Mouse (Mus musculus): ENCODE measurements around the gene Olfr307. TPM values are rescaled to one million over a fixed set of nuclear protein-coding genes. Genes with fewer than 3 reads are reported as not detected.
"Not testable (repeated sequence)": the region's sequence is repeated elsewhere in the genome, so short reads cannot be mapped to it uniquely, and the experiment has no call there.

Olfr307 gene
- not detected in 2 replicates for polyA plus RNA-seq (2014; fragmentation: Nextera tagmentation; extraction: Ambion mirVana)

- WGBS = 81% methylated on average over 1 of the region's 1 CpGs
Observed at GRCm38 (mm10) chr7:86337486-86337885, at the start of gene Olfr307. Gene Olfr307, minus strand, starts transcription at chr7:86337586.

GRCm38 (mm10) chr7:86386558-86386957 is 49.2 kb upstream of the Olfr307 start, which contains the start of gene Olfr304:
Gene Olfr304, minus strand, starts transcription at chr7:86386658.
- DNase-seq (ENCODE audit: low spot score) (no peak), ATAC-seq (replicated peaks; ENCODE audit: low FRiP score, low TSS enrichment, low read depth) (no peak)
- no peaks in the 10 kb centered on the region for H3K9me3 ChIP-seq (ENCODE audit: control insufficient read depth, low read length)
- no peak within 1 kb of the TSS for H3K4me3 ChIP-seq (ENCODE audit: low read depth, low read length)
- no peak within 1 kb of the TSS for H3K27ac ChIP-seq (ENCODE audit: low read depth)
- WGBS = 64% methylated on average over 1 of the region's 1 CpGs
- no peak within 1 kb of the TSS for H3K9ac ChIP-seq (ENCODE audit: low read length)
- H3K4me1 ChIP-seq (replicated peaks; ENCODE audit: control insufficient read depth, insufficient read depth, low read length) = no peaks in the 10 kb centered on the region
- H3K36me3 ChIP-seq (ENCODE audit: control insufficient read depth, insufficient read depth, low read length) = no peaks in the 10 kb centered on the region
- H3K27me3 ChIP-seq (replicated peaks; ENCODE audit: control insufficient read depth, insufficient read depth, low read length) = no peaks in the 10 kb centered on the region
- H3K4me2 ChIP-seq (ENCODE audit: low read length) = no peak within 1 kb of the TSS

More at GRCm38 (mm10) chr7:86337486-86337885, at the start of gene Olfr307:
- Histone ChIP-seq H3K4me2 (ENCODE audit: low read length) (no peak within 1 kb of the TSS), H3K9ac (ENCODE audit: low read length) (no peak within 1 kb of the TSS), H3K27me3 (replicated peaks; ENCODE audit: control insufficient read depth, insufficient read depth, low read length) (no peaks in the 10 kb centered on the region), H3K9me3 (ENCODE audit: control insufficient read depth, low read length) (no peaks in the 10 kb centered on the region), H3K4me3 (ENCODE audit: low read depth, low read length) (no peak within 1 kb of the TSS), H3K36me3 (ENCODE audit: control insufficient read depth, insufficient read depth, low read length) (no peaks in the 10 kb centered on the region), H3K27ac (ENCODE audit: low read depth) (no peak within 1 kb of the TSS), H3K4me1 (replicated peaks; ENCODE audit: control insufficient read depth, insufficient read depth, low read length) (no peaks in the 10 kb centered on the region)
- DNase-seq (ENCODE audit: low spot score) (no peak), ATAC-seq (replicated peaks; ENCODE audit: low FRiP score, low TSS enrichment, low read depth) (no peak)

- no peak overlapping the region for H3K27ac ChIP-seq (ENCODE audit: low read depth)
- no peak for DNase-seq (ENCODE audit: low spot score)
- H3K27me3 ChIP-seq (replicated peaks; ENCODE audit: control insufficient read depth, insufficient read depth, low read length) = no peaks in the 10 kb centered on the region
- no peak overlapping the region for H3K4me2 ChIP-seq (ENCODE audit: low read length)
- no peak for ATAC-seq (replicated peaks; ENCODE audit: low FRiP score, low TSS enrichment, low read depth)
- no peak overlapping the region for H3K9ac ChIP-seq (ENCODE audit: low read length)
- WGBS = 73% methylated on average over 3 of the region's 3 CpGs
- H3K9me3 ChIP-seq (ENCODE audit: control insufficient read depth, low read length) = no peaks in the 10 kb centered on the region
- no peaks in the 10 kb centered on the region for H3K36me3 ChIP-seq (ENCODE audit: control insufficient read depth, insufficient read depth, low read length)
- no peaks in the 10 kb centered on the region for H3K4me1 ChIP-seq (replicated peaks; ENCODE audit: control insufficient read depth, insufficient read depth, low read length)
- no peak overlapping the region for H3K4me3 ChIP-seq (ENCODE audit: low read depth, low read length)
Observed at GRCm38 (mm10) chr7:86385769-86386168, 48.4 kb upstream of the Olfr307 start.

GRCm38 (mm10) chr7:86366828-86367227 is 29.4 kb upstream of the Olfr307 start, which contains the start of gene Olfr305:
Gene Olfr305, minus strand, starts transcription at chr7:86366928.
- Histone ChIP-seq H3K27ac (ENCODE audit: low read depth) (no peak within 1 kb of the TSS), H3K4me2 (ENCODE audit: low read length) (no peak within 1 kb of the TSS), H3K4me1 (replicated peaks; ENCODE audit: control insufficient read depth, insufficient read depth, low read length) (no peaks in the 10 kb centered on the region), H3K9me3 (ENCODE audit: control insufficient read depth, low read length) (no peaks in the 10 kb centered on the region), H3K4me3 (ENCODE audit: low read depth, low read length) (no peak within 1 kb of the TSS), H3K9ac (ENCODE audit: low read length) (no peak within 1 kb of the TSS), H3K36me3 (ENCODE audit: control insufficient read depth, insufficient read depth, low read length) (no peaks in the 10 kb centered on the region), H3K27me3 (replicated peaks; ENCODE audit: control insufficient read depth, insufficient read depth, low read length) (no peaks in the 10 kb centered on the region)
- ATAC-seq (replicated peaks; ENCODE audit: low FRiP score, low TSS enrichment, low read depth) = no peak
- WGBS = 84% methylated on average over 1 of the region's 1 CpGs
- no peak for DNase-seq (ENCODE audit: low spot score)

GRCm38 (mm10) chr7:86346296-86346695 is 8.9 kb upstream of the Olfr307 start:
- not testable (repeated sequence) for H3K36me3 ChIP-seq (ENCODE audit: control insufficient read depth, insufficient read depth, low read length); H3K4me3 ChIP-seq (ENCODE audit: low read depth, low read length); H3K9me3 ChIP-seq (ENCODE audit: control insufficient read depth, low read length); DNase-seq (ENCODE audit: low spot score); ATAC-seq (replicated peaks; ENCODE audit: low FRiP score, low TSS enrichment, low read depth); H3K4me1 ChIP-seq (replicated peaks; ENCODE audit: control insufficient read depth, insufficient read depth, low read length); H3K27ac ChIP-seq (ENCODE audit: low read depth); H3K4me2 ChIP-seq (ENCODE audit: low read length); H3K27me3 ChIP-seq (replicated peaks; ENCODE audit: control insufficient read depth, insufficient read depth, low read length); H3K9ac ChIP-seq (ENCODE audit: low read length)
- 90% methylated on average over 9 of the region's 9 CpGs for WGBS

- no peak overlapping the region for H3K4me2 ChIP-seq (ENCODE audit: low read length)
- no peak overlapping the region for H3K27ac ChIP-seq (ENCODE audit: low read depth)
- no peak for ATAC-seq (replicated peaks; ENCODE audit: low FRiP score, low TSS enrichment, low read depth)
- no peak overlapping the region for H3K9ac ChIP-seq (ENCODE audit: low read length)
- H3K4me3 ChIP-seq (ENCODE audit: low read depth, low read length) = no peak overlapping the region
- no peak for DNase-seq (ENCODE audit: low spot score)
- no peaks in the 10 kb centered on the region for H3K27me3 ChIP-seq (replicated peaks; ENCODE audit: control insufficient read depth, insufficient read depth, low read length)
- WGBS = 77% methylated on average over 3 of the region's 3 CpGs
- H3K9me3 ChIP-seq (ENCODE audit: control insufficient read depth, low read length) = no peaks in the 10 kb centered on the region
- no peaks in the 10 kb centered on the region for H3K36me3 ChIP-seq (ENCODE audit: control insufficient read depth, insufficient read depth, low read length)
- no peaks in the 10 kb centered on the region for H3K4me1 ChIP-seq (replicated peaks; ENCODE audit: control insufficient read depth, insufficient read depth, low read length)
Observed at GRCm38 (mm10) chr7:86344253-86344652, 6.9 kb upstream of the Olfr307 start.

- Histone ChIP-seq H3K4me1 (replicated peaks; ENCODE audit: control insufficient read depth, insufficient read depth, low read length) (no peaks in the 10 kb centered on the region), H3K9ac (ENCODE audit: low read length) (no peak overlapping the region), H3K4me3 (ENCODE audit: low read depth, low read length) (no peak overlapping the region), H3K4me2 (ENCODE audit: low read length) (no peak overlapping the region), H3K36me3 (ENCODE audit: control insufficient read depth, insufficient read depth, low read length) (no peaks in the 10 kb centered on the region), H3K27me3 (replicated peaks; ENCODE audit: control insufficient read depth, insufficient read depth, low read length) (no peaks in the 10 kb centered on the region), H3K9me3 (ENCODE audit: control insufficient read depth, low read length) (no peaks in the 10 kb centered on the region), H3K27ac (ENCODE audit: low read depth) (no peak overlapping the region)
- no peak for ATAC-seq (replicated peaks; ENCODE audit: low FRiP score, low TSS enrichment, low read depth)
- DNase-seq (ENCODE audit: low spot score) = no peak
- 72% methylated on average over 14 of the region's 14 CpGs for WGBS
Observed at GRCm38 (mm10) chr7:86342881-86343565, 5.6 kb upstream of the Olfr307 start.

GRCm38 (mm10) chr7:86325530-86325929 is 11.9 kb downstream of the Olfr307 start, which contains the start of gene Olfr308:
Gene Olfr308, minus strand, starts transcription at chr7:86325630.
- no peak for ATAC-seq (replicated peaks; ENCODE audit: low FRiP score, low TSS enrichment, low read depth)
- Histone ChIP-seq H3K4me1 (replicated peaks; ENCODE audit: control insufficient read depth, insufficient read depth, low read length) (no peaks in the 10 kb centered on the region), H3K4me2 (ENCODE audit: low read length) (no peak within 1 kb of the TSS), H3K36me3 (ENCODE audit: control insufficient read depth, insufficient read depth, low read length) (no peaks in the 10 kb centered on the region), H3K27ac (ENCODE audit: low read depth) (no peak within 1 kb of the TSS), H3K9ac (ENCODE audit: low read length) (no peak within 1 kb of the TSS), H3K4me3 (ENCODE audit: low read depth, low read length) (no peak within 1 kb of the TSS), H3K9me3 (ENCODE audit: control insufficient read depth, low read length) (no peaks in the 10 kb centered on the region), H3K27me3 (replicated peaks; ENCODE audit: control insufficient read depth, insufficient read depth, low read length) (no peaks in the 10 kb centered on the region)
- no peak for DNase-seq (ENCODE audit: low spot score)

- H3K4me3 ChIP-seq (ENCODE audit: low read depth, low read length) = no peak overlapping the region
- H3K36me3 ChIP-seq (ENCODE audit: control insufficient read depth, insufficient read depth, low read length) = no peaks in the 10 kb centered on the region
- DNase-seq (ENCODE audit: low spot score) (no peak), ATAC-seq (replicated peaks; ENCODE audit: low FRiP score, low TSS enrichment, low read depth) (no peak)
- 90% methylated on average over 2 of the region's 2 CpGs for WGBS
- H3K4me2 ChIP-seq (ENCODE audit: low read length) = no peak overlapping the region
- no peaks in the 10 kb centered on the region for H3K4me1 ChIP-seq (replicated peaks; ENCODE audit: control insufficient read depth, insufficient read depth, low read length)
- H3K9ac ChIP-seq (ENCODE audit: low read length) = no peak overlapping the region
- H3K9me3 ChIP-seq (ENCODE audit: control insufficient read depth, low read length) = no peaks in the 10 kb centered on the region
- H3K27ac ChIP-seq (ENCODE audit: low read depth) = no peak overlapping the region
- H3K27me3 ChIP-seq (replicated peaks; ENCODE audit: control insufficient read depth, insufficient read depth, low read length) = no peaks in the 10 kb centered on the region
Observed at GRCm38 (mm10) chr7:86321323-86321722, 16.1 kb downstream of the Olfr307 start.

Data from intestine, embryonic 14.5 days (tissue).